Mouse (Mus musculus): ENCODE data around the gene Ascc1. TPM values are rescaled to one million over a fixed set of nuclear protein-coding genes. Genes with fewer than 3 reads are reported as not detected.
"Not testable (repeated sequence)": the region's sequence is repeated elsewhere in the genome, so short reads cannot be mapped to it uniquely, and the experiment has no call there.

The Ascc1 gene
- polyA plus RNA-seq, 1 experiment from 2014 or later = 47.3 TPM

DNA sequence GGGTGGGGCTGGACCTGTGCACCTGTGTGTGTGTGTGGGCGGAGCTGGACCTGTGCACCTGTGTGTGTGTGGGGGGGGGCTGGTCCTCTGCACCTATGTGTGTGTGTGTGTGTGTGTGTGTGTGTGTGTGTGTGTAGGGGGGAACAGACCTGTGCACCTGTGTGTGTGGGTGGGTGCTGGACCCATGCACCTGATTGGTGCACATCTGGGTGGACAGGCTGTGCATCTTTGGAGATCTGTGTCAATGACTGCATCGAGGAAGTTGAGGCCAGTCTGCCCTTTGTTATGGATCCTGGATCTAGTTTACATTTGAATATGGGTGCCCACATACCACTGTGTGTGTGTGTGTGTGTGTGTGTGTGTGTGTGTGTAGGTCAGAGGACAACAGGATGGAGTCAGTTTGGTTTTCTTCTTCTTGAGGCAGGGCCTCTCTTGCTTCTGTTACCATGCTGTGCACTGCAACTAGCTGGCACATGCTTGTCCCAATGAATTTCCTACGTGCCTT lies 139.1 kb downstream of the Ascc1 start:
- Histone ChIP-seq H3K36me3 (ENCODE audit: control insufficient read depth, insufficient read depth, low read length) (no peaks in the 10 kb centered on the region), H3K27ac (ENCODE audit: low read length) (no peak overlapping the region), H3K4me2 (ENCODE audit: low read depth, low read length) (no peak overlapping the region), H3K4me1 (ENCODE audit: control insufficient read depth, insufficient read depth, low read length) (no peaks in the 10 kb centered on the region), H3K27me3 (replicated peaks; ENCODE audit: control insufficient read depth, insufficient read depth, low read length) (no peaks in the 10 kb centered on the region), H3K9me3 (ENCODE audit: control insufficient read depth, low read length) (no peaks in the 10 kb centered on the region), H3K4me3 (ENCODE audit: low read length) (no peak overlapping the region), H3K9ac (ENCODE audit: low read depth, low read length) (no peak overlapping the region)
- no peak for ATAC-seq
- WGBS = 86% methylated on average over 3 of the region's 3 CpGs

DNA sequence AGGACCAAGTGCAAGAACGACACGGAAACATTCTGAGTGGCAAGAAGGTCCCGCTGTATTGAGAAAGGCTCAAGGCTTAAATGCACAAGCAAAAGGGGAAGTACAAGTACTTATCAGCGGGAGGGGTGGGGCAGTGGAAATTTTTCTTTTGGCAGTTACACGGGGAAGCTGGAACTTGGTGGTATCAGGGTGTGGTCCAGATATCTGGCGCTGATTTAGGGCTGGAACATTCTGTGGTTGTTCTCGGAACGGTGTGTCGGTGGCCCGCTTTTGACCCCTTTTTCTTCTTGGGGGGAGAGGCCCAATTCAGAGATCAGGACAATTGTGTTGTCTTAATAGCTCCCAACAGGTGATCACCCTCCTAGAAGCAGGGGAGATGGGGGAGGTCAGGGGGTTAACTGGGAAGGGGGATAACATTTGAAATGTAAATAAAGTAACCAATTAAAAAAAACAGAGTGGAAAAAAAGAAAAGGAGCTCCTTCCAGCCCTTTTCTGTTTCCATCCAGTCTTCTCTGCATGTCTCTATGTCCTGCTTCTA lies 145.0 kb downstream of the Ascc1 start:
- not testable (repeated sequence) for H3K27me3 ChIP-seq (replicated peaks; ENCODE audit: control insufficient read depth, insufficient read depth, low read length); H3K9me3 ChIP-seq (ENCODE audit: control insufficient read depth, low read length); ATAC-seq; H3K4me1 ChIP-seq (ENCODE audit: control insufficient read depth, insufficient read depth, low read length); H3K27ac ChIP-seq (ENCODE audit: low read length); H3K36me3 ChIP-seq (ENCODE audit: control insufficient read depth, insufficient read depth, low read length); H3K4me2 ChIP-seq (ENCODE audit: low read depth, low read length); H3K4me3 ChIP-seq (ENCODE audit: low read length); H3K9ac ChIP-seq (ENCODE audit: low read depth, low read length)
- WGBS = 58% methylated on average over 10 of the region's 10 CpGs

DNA sequence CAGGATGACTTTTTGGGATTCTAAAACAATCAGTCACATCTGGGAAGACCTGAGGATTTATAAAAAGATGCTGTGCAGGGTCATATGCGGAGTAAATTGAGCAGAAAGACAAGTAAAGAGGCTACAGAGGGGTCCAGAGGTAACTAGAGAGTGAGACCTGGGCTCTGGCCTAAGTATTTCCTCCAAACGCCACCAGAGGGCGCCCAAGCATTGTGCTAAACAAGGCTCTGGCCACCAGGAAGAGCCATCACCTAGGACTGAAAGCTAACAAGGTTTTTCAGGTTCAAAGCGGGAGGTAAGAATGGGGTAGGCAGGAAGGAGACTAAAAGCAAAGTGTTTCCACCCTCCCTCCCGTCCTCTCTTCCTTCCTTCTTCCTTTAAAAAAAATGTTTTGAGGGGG lies 145.5 kb downstream of the Ascc1 start:
- H3K27me3 ChIP-seq (replicated peaks; ENCODE audit: control insufficient read depth, insufficient read depth, low read length) = no peaks in the 10 kb centered on the region
- H3K27ac ChIP-seq (ENCODE audit: low read length) = no peak overlapping the region
- no peaks in the 10 kb centered on the region for H3K36me3 ChIP-seq (ENCODE audit: control insufficient read depth, insufficient read depth, low read length)
- 2% methylated on average over 5 of the region's 5 CpGs for WGBS
- H3K9ac ChIP-seq (ENCODE audit: low read depth, low read length) = no peak overlapping the region
- H3K4me3 ChIP-seq (ENCODE audit: low read length) = no peak overlapping the region
- peak; percentile 74 for ATAC-seq
- no peak overlapping the region for H3K4me2 ChIP-seq (ENCODE audit: low read depth, low read length)
- H3K9me3 ChIP-seq (ENCODE audit: control insufficient read depth, low read length) = no peaks in the 10 kb centered on the region
- no peaks in the 10 kb centered on the region for H3K4me1 ChIP-seq (ENCODE audit: control insufficient read depth, insufficient read depth, low read length)

Small RNAs within 50 kb of the gene (microRNA-seq; reads per million reads assigned to microRNA genes)
- not detected for gene Mir6906

Other genes with a start within 250 kb of the Ascc1 start
- gene Dnajb12, start 123.2 kb upstream of the Ascc1 start, polyA plus RNA-seq (2015; fragmentation: Nextera tagmentation; extraction: Ambion mirVana) = 26.6 and 27.6 TPM in 2 replicates
- 28.6 and 33.1 TPM in 2 replicates for gene Ddit4, start 51.0 kb upstream of the Ascc1 start, polyA plus RNA-seq (2015; fragmentation: Nextera tagmentation; extraction: Ambion mirVana)
- 94.0 and 97.8 TPM in 2 replicates for gene Anapc16, start 330 bp downstream of the Ascc1 start, polyA plus RNA-seq (2015; fragmentation: Nextera tagmentation; extraction: Ambion mirVana)
- gene Spock2, start 103.4 kb downstream of the Ascc1 start, polyA plus RNA-seq (2015; fragmentation: Nextera tagmentation; extraction: Ambion mirVana) = 3.4 and 3.6 TPM in 2 replicates
- gene Chst3, start 216.5 kb downstream of the Ascc1 start, polyA plus RNA-seq (2015; fragmentation: Nextera tagmentation; extraction: Ambion mirVana) = 1.3 and 1.4 TPM in 2 replicates